Mouse (Mus musculus) urinary bladder, postnatal 25 days (tissue): ENCODE measurements around the gene 1700010I14Rik.

ENCODE experiments used
- DNase-seq: peaks from one replicate; pipeline ENCODE4 v3.0.0; 2022; ENCODE audit warnings: low spot score

The 1700010I14Rik gene

DNA sequence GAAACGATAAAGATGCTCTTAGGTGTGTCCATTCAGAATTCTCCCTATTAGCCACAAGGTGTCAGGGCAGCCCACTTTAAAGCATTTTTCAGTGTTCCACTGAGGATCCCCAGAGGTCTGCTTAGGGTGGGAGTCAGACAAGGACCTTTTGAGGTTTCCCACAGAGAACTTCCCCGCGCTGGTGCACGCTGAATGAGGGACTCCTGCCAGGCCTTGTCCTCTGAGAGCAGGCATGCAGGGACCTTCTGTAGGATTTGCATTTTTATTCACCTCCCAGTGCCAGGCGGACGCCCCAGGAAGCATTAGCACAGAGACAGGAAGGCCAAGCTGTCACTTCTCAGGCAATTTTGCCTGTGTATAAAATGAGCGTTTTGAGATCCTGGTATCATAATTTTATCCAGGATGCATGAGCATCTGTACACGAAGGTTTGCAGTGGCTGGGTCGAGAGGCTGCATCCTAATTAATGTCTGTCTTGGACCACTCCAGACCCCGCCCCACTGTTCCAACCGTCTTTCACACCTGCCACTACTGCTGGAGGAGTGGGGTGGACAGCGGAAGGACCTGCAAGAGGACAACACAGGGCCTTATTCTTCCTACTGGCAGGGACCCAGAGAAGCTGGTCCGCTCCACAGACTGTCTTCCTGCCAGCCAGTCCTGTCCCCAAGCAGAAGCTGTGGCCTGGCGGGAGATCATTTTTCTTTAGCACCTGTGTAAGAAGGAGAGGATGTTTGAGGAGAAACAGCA, 35.2 kb downstream of the 1700010I14Rik start:
- no peak for DNase-seq

DNA sequence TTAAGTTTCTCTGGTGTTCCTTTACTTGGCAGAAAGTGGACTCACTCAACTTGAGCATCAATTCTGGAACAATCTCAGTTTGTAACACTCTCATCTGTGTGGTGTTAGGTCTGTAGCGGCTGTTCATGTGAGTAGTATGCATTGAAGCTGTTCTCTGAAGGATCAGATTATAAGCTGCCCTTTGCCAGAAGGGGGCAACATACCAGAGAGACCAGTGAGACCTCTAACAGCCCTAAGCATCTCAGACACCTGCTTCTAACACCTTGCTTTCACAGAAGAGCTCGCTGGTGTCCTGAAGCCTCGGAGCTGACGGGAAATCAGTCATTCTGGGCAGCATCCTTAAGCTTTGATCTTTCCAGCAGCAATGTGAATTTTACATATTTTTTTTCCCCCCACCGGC, 42.0 kb downstream of the 1700010I14Rik start:
- DNase-seq, result no peak

DNA sequence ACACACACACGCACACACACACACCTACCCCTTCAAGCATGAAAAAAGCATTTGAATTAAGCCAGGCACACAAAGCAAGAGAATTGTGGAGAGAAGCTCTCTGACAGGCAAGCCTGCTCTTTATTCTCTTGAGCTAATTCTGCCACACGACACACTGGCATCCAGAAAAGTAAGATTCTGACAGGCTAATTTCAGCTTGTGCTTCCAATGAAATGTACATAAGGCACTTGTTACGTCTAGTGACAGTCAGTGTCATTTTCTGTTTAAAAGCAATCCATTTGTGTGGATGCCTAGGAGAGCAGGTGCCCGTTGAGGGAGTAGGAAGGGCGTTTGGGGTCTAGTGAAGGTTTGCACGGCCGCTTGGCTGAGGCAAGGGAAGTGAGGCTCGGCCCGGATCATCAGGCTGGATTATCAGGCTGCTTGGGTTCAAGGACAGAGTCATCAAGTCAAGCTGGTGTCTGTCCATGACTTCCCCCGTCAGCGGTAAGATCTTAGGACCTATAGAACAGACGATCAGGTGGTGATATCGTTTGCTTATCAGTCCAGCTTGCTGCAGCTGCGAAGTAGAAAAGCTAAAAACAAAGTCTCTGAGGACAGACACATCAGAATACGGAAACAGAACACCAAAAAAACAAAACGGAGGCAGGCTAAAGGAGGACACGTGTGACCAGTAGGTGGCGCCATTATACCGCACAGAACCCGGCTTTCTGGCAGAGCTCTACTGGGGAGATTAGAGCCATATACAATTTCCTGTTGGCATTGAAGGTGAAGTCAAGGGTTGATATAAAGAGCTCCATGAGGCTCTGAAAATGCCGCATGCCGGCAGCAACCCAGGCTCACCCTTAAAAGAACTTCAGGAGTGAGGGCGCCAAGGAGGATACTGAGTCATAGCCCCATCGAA, 43.4 kb downstream of the 1700010I14Rik start:
- peak; percentile 67 for DNase-seq

DNA sequence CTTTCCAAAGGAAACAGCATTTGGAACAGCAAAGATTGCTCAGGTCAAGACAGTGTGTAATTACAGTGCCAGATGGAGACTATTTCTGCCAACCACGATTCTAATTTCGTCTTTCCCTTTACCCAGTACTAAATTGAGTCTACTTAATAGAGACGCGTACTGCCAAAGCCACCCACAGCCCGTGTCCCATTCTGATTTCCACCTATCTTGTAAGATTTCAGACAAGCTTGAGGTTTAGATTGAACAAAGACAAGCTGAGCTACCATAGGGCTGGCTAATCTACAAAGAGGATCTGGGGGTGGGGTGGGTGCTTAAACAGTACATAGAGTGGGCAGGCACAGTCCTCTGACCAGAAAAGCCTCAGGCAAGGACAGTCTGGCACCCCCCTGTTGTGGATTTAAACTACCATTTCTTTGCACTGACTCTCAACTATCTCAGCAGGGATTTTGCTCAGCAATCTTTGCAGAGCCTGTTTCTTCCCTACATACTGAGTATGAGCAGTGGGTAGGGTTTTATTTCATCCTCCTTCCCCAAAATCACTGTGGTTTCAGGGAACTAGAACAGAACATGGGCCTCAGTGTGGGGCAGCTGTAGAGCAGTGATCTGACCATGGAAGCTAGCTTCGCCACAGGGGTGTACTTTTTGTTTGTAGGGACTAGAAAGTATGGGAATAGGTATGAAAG, 44.4 kb downstream of the 1700010I14Rik start:
- no peak for DNase-seq

DNA sequence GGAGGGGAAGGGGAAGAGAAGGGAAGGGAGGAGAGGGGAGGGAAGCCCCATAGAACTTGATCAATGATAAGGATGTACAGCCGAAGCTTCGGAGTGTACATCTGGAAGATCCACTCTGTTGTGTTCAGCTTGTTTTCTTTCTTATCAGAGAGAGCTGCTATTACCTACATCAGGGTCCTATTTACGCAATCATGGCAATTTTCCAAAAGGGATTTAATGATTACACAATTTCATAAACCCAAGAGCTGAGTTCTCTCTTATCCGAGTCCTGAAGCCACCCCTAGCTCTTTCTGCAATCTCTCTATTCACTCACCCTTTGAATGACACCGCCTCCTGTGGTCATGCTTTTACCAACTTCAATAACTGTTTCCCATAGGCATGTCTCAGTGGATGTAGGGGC, 45.4 kb downstream of the 1700010I14Rik start:
- no peak for DNase-seq

DNA sequence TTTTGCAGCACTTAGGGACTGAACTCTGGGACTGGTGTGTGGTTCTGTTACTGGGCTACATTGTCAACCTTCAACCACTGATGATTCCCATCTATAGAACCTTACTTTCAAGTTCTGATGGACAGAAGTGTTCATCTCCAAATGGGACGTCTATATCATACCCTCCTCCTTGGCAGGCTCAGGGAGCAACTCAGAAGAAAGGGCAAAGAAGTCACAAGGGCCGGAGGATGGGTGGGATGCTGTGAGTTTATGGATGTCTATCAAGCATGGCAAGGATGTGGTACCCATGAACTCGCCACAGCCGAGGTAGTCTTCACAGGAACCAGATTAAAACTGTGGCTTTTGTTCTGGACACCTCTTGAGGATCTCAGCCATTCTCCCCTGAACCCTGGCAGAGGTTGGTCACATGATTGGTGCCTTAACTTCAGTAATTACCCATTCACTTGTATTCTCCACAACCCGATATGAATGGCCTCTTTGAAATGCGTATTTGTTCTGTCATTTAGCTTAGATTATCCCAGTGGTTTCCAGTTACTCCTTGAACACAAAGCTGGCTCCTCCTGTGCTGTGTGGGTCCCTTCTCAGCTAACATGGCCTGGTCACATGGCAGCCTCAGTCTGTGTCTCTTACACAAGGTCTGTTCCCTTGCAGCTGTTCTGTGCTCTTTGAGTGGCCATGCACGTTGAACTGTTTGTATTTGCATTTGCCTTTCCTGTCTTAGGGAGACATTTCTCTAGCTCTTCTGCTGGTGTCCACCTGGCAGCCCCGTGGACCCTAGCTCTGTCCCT, 47.6 kb downstream of the 1700010I14Rik start:
- DNase-seq, result no peak

DNA sequence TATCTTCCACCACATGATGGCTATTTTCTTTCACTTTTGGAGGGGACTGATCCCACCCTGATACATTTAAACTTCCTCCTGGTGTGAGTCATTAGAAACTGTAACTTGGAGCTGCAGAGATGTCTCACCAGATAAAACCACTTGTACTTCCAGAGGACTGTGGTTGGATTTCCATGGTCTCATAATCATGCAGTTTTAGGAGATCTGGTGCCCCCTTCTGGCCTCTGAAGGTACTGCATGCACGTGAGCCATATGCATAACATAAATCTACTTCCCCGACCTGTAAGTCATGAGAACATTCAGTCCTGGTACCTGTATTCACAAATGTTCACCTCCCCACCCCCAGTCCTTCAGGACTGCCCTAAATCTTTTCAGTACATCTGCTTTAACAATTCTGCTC, 54.6 kb downstream of the 1700010I14Rik start:
- DNase-seq, result no peak

DNA sequence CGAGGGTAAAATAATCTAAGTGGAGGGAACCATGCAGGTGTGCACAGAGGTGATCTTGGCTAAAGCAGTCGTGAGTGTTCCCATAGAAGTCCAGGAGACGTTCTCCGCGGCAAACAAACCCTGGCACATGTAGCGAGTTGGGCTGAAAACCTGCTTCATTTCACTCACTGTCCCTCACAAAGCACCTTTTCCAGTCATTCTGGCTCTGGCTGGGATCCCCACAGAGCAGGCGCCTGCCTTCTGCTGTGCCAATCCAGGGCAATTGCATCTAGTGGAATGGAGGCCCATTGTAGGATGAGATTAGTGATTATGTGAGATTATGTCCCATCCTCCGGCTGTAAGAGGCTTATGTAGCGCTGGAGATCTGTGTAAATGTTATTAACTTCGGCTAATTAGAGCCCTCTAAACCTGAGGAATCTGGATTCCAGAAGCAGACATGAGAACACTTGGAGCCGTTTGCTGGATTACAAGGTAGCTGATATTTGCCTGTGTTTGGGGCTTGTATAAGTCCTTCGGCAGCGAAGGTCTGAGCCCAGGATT, 64.4 kb downstream of the 1700010I14Rik start:
- no peak for DNase-seq

DNA sequence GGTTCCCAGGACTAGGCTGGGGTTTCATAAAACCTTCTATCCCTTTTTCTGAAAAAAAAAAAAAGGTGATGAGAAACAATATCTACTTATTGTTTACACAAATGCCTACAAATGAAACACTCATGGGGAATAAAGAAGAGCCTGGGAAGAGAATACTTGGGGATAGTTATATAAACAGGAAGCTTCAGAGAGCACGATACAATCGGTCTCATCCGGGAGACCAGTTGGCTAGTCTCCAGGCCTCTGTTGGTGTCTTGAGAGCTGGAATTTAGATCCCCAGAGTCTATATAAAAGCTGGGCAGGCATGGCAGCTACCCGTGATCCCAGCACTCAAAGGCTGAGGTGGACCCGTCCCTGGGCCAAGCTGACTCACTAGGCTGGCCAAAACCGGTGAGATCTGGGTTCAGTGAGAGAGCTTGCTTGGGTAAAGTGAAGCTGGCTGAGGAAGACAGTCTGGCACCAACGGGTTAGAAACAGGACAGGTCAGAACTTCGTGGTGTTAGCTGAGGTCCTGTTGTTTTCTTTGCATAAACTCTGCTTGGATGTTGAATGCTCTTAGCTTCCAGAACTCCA, 71.3 kb downstream of the 1700010I14Rik start:
- no peak for DNase-seq
